Mouse (Mus musculus) forebrain, embryonic 14.5 days (tissue): ENCODE measurements at regions not wholly inside any gene's neighbourhood (a gene's known extent, or its start where the extent isn't known, plus 50 kb on each side); places are given as distances from the start of the nearest gene placed in this dataset.

Source experiments
- ATAC-seq: fragments of 200-750 bp; cut with Nextera tagmentation; 2 replicates; pipeline ENCODE4 v1.8.0; 2017; ENCODE audit warnings: mild to moderate bottlenecking, moderate library complexity
- DNase-seq: peaks from one replicate; pipeline ENCODE4 v3.0.0-alpha.2; 2015; ENCODE audit warnings: low spot score
- H3K27ac ChIP-seq: fragments of 300-500 bp; sonication (generic); 2 replicates; pipeline ENCODE4 v1.5.1; 2014; ENCODE audit warnings: low read depth, mild to moderate bottlenecking, control low read depth, low read length, moderate library complexity
- H3K27me3 ChIP-seq: fragments of 300-500 bp; sonication (generic); replicated peaks from 2 replicates; pipeline ENCODE4 v1.6.1; 2014; ENCODE audit warnings: low read length, control low read depth, mixed read lengths; ENCODE audit not compliant: control insufficient read depth, insufficient read depth
- H3K36me3 ChIP-seq: fragments of 300-500 bp; sonication (generic); 2 replicates; pipeline ENCODE4 v1.6.1; 2014; ENCODE audit warnings: low read length, control low read depth; ENCODE audit not compliant: control insufficient read depth, insufficient read depth
- H3K4me1 ChIP-seq: fragments of 300-500 bp; sonication (generic); 2 replicates; pipeline ENCODE4 v1.6.1; 2014; ENCODE audit warnings: antibody characterized with exemption, low read length, control low read depth; ENCODE audit not compliant: control insufficient read depth, insufficient read depth
- H3K4me2 ChIP-seq: fragments of 300-500 bp; sonication (generic); 2 replicates; pipeline ENCODE4 v1.6.1; 2014; ENCODE audit warnings: mild to moderate bottlenecking, control low read depth, low read length
- H3K4me3 ChIP-seq: fragments of 300-500 bp; sonication (generic); 2 replicates; pipeline ENCODE4 v1.5.1; 2014; ENCODE audit warnings: low read depth, low read length, control low read depth
- H3K9ac ChIP-seq: fragments of 300-500 bp; sonication (generic); 2 replicates; pipeline ENCODE4 v1.6.1; 2014; ENCODE audit warnings: mild to moderate bottlenecking, low read length, control low read depth, moderate library complexity
- H3K9me3 ChIP-seq: fragments of 300-500 bp; sonication (generic); replicated peaks from 2 replicates; pipeline ENCODE4 v1.6.1; 2016; ENCODE audit warnings: low read length, control low read depth, mixed read lengths; ENCODE audit not compliant: control insufficient read depth
- WGBS: fragments of 180-500 bp; shearing (Covaris S2); extraction: QIAGEN DNeasy Blood & Tissue Kit; methylation state at CpG from one replicate; pipeline ENCODE4 v1.1.7; 2014; 5-methylcytosine and 5-hydroxymethylcytosine counted together

GRCm38 (mm10) chr13:60438177-60438576, 163.6 kb upstream of the Dapk1 start:
- Histone ChIP-seq H3K4me3 (no peak overlapping the region), H3K36me3 (no peaks in the 10 kb centered on the region), H3K9ac (no peak overlapping the region), H3K4me1 (no peaks in the 10 kb centered on the region), H3K4me2 (no peak overlapping the region), H3K27ac (no peak overlapping the region), H3K9me3 (no peaks in the 10 kb centered on the region), H3K27me3 (no peaks in the 10 kb centered on the region)
- DNase-seq (no peak), ATAC-seq (no peak)
- 94% methylated on average over 2 of the region's 2 CpGs for WGBS

GRCm38 (mm10) chr13:60440586-60440985, 161.2 kb upstream of the Dapk1 start:
- H3K4me2 ChIP-seq = no peak overlapping the region
- WGBS = 74% methylated on average over 3 of the region's 3 CpGs
- no peaks in the 10 kb centered on the region for H3K9me3 ChIP-seq
- no peaks in the 10 kb centered on the region for H3K4me1 ChIP-seq
- no peak for DNase-seq
- H3K4me3 ChIP-seq = no peak overlapping the region
- no peak overlapping the region for H3K9ac ChIP-seq
- H3K27ac ChIP-seq = no peak overlapping the region
- no peak for ATAC-seq
- H3K36me3 ChIP-seq = no peaks in the 10 kb centered on the region
- no peaks in the 10 kb centered on the region for H3K27me3 ChIP-seq

- H3K4me2 ChIP-seq = no peak overlapping the region
- WGBS = 85% methylated on average over 5 of the region's 5 CpGs
- H3K36me3 ChIP-seq = no peaks in the 10 kb centered on the region
- no peak overlapping the region for H3K9ac ChIP-seq
- no peaks in the 10 kb centered on the region for H3K9me3 ChIP-seq
- ATAC-seq (no peak), DNase-seq (no peak)
- H3K4me1 ChIP-seq = no peaks in the 10 kb centered on the region
- no peak overlapping the region for H3K27ac ChIP-seq
- H3K4me3 ChIP-seq = no peak overlapping the region
- H3K27me3 ChIP-seq = no peaks in the 10 kb centered on the region
Measured at GRCm38 (mm10) chr13:60445164-60445563, 156.6 kb upstream of the Dapk1 start.

- H3K27me3 ChIP-seq = no peaks in the 10 kb centered on the region
- no peak overlapping the region for H3K4me3 ChIP-seq
- ATAC-seq = no peak
- no peaks in the 10 kb centered on the region for H3K4me1 ChIP-seq
- H3K27ac ChIP-seq = no peak overlapping the region
- no peak for DNase-seq
- H3K36me3 ChIP-seq = no peaks in the 10 kb centered on the region
- H3K9ac ChIP-seq = no peak overlapping the region
- no peak overlapping the region for H3K4me2 ChIP-seq
- no peaks in the 10 kb centered on the region for H3K9me3 ChIP-seq
- WGBS = 73% methylated on average over 5 of the region's 5 CpGs
Measured at GRCm38 (mm10) chr13:60446926-60447325, 154.8 kb upstream of the Dapk1 start.

- DNase-seq (no peak), ATAC-seq (no peak)
- Histone ChIP-seq H3K27ac (no peak overlapping the region), H3K36me3 (no peaks in the 10 kb centered on the region), H3K9me3 (no peaks in the 10 kb centered on the region), H3K4me1 (no peaks in the 10 kb centered on the region), H3K27me3 (no peaks in the 10 kb centered on the region), H3K4me3 (no peak overlapping the region), H3K4me2 (no peak overlapping the region), H3K9ac (no peak overlapping the region)
- WGBS = 87% methylated on average over 10 of the region's 10 CpGs
Measured at GRCm38 (mm10) chr13:60450721-60451506, 150.8 kb upstream of the Dapk1 start.

- Histone ChIP-seq H3K4me2 (no peak overlapping the region), H3K9me3 (no peaks in the 10 kb centered on the region), H3K4me1 (no peaks in the 10 kb centered on the region), H3K27me3 (no peaks in the 10 kb centered on the region), H3K36me3 (no peaks in the 10 kb centered on the region), H3K9ac (no peak overlapping the region), H3K4me3 (no peak overlapping the region), H3K27ac (no peak overlapping the region)
- ATAC-seq (no peak), DNase-seq (no peak)
- WGBS = 91% methylated on average over 9 of the region's 9 CpGs
Measured at GRCm38 (mm10) chr13:60453821-60454483, 147.8 kb upstream of the Dapk1 start.

GRCm38 (mm10) chr13:60455033-60455619, 146.6 kb upstream of the Dapk1 start:
- Histone ChIP-seq H3K36me3 (no peaks in the 10 kb centered on the region), H3K4me2 (no peak overlapping the region), H3K9ac (no peak overlapping the region), H3K27me3 (no peaks in the 10 kb centered on the region), H3K4me1 (no peaks in the 10 kb centered on the region), H3K27ac (no peak overlapping the region), H3K9me3 (no peaks in the 10 kb centered on the region), H3K4me3 (no peak overlapping the region)
- ATAC-seq = no peak
- WGBS = 30% methylated on average over 15 of the region's 15 CpGs
- peak; percentile 36 for DNase-seq

GRCm38 (mm10) chr13:60455863-60456551, 145.7 kb upstream of the Dapk1 start:
- H3K9ac ChIP-seq = no peak overlapping the region
- H3K4me1 ChIP-seq = no peaks in the 10 kb centered on the region
- no peaks in the 10 kb centered on the region for H3K27me3 ChIP-seq
- DNase-seq = no peak
- no peaks in the 10 kb centered on the region for H3K9me3 ChIP-seq
- no peak overlapping the region for H3K4me3 ChIP-seq
- WGBS = 85% methylated on average over 10 of the region's 10 CpGs
- no peaks in the 10 kb centered on the region for H3K36me3 ChIP-seq
- no peak for ATAC-seq
- H3K4me2 ChIP-seq = no peak overlapping the region
- no peak overlapping the region for H3K27ac ChIP-seq
